Mouse (Mus musculus) induced T-regulatory cell, adult 2 months (primary cell): ENCODE data around the gene Olfr1107.

Experiments
- DNase-seq: peaks from one replicate; pipeline ENCODE4 v3.0.0-alpha.2; 2012; ENCODE audit warnings: low read depth

Olfr1107 gene

GRCm38 (mm10) chr2:87075717-87076116 lies at the start of gene Olfr1107:
Olfr1107 (minus strand) TSS chr2:87075817.
- DNase-seq, result no peak

DNA sequence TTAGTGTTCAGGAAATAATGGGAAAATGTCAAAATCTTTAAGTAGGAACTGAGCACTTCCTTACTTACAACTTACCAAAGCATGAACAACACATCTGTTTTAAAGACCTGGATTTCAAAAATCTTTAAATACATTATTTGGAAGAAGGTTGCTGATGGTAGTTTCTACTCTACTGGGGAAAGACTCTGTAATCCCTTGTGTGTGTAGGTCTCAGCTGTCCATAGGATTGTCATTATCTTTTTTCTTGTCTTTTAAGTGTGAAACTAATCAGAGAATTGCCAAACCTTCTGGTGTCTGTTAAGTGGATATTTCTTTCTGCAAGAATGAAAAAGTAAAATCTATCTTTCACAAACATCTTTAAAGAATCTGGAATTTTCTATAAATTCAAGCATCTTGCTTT lies 38.9 kb upstream of the Olfr1107 start, which contains the start of gene Olfr259:
Olfr259 (minus strand) TSS at position 101 of the 400 bp plus-strand sequence.
- no peak for DNase-seq

GRCm38 (mm10) chr2:87095908-87096307 lies 20.3 kb upstream of the Olfr1107 start, which contains the start of gene Olfr1109:
Olfr1109 (minus strand) TSS chr2:87096008.
- no peak for DNase-seq

GRCm38 (mm10) chr2:87052173-87052572 lies 23.4 kb downstream of the Olfr1107 start, which contains the start of gene Olfr1106:
Olfr1106 (minus strand) TSS chr2:87052273.
- no peak for DNase-seq

DNA sequence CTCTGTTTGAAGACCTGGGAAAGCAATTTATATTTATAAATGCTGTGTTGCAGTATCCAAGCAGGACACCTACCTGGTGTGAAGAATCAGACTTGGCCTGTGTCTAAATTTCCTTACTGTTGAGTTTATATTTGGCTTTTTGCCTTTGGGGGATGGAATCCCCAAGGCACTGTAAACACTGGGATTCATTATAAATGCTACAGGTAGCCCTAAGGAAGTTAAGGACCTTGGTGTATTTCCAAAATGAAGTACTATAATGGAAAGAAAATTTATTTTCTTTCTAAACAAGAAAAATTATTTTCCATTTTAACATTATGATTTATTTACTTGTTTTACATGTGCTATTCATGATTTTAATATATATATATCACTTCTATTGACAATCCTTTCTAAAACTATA lies 39.2 kb downstream of the Olfr1107 start, which contains the start of gene Olfr1105:
Olfr1105 (minus strand) TSS at position 101 of the 400 bp plus-strand sequence.
- no peak for DNase-seq

- no peak for DNase-seq
These were observed 48.6 kb downstream of the Olfr1107 start, which contains the start of gene Olfr1104 for GRCm38 (mm10) chr2:87026980-87027379. Olfr1104 (minus strand) TSS chr2:87027080.
